Mouse (Mus musculus) embryo, embryonic 9.5 days (tissue): ENCODE results near the gene Taf15.
"Not testable (repeated sequence)": the region's sequence is repeated elsewhere in the genome, so short reads cannot be mapped to it uniquely, and the experiment has no call there.

Experiments used
- DNase-seq: peaks from one replicate; pipeline ENCODE4 v3.0.0-alpha.2; 2017; ENCODE audit errors: extremely low spot score

Gene Taf15

DNA sequence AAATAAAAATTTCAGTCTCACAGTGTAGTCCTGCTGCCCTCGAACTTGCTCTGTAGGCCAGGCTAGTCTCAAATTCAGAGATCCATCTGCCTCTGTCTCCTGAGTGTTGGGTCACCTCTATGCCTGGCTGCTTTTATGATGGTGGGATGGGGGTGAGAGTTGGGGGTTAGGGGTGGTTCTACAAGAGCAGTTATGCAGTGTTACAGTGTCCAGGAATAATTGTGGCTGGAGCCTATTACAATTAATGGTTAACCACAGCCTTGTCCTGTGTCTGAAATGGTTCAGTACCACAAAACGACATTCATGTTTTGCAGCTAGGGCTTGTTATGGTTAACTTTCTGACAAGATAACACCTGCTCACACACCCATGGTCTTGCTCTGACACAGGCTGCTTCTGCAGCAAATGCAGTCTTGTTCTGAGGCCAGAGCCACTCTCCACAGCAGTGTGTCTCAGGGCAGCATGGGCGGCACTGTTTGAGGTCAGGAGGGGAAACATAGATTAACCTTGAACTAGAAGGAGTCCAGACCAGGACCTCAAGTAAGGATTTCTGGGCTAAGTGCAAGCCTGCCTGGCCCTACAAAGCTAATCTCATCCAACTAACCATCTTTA is 65.9 kb downstream of the Taf15 start:
- no peak for DNase-seq

DNA sequence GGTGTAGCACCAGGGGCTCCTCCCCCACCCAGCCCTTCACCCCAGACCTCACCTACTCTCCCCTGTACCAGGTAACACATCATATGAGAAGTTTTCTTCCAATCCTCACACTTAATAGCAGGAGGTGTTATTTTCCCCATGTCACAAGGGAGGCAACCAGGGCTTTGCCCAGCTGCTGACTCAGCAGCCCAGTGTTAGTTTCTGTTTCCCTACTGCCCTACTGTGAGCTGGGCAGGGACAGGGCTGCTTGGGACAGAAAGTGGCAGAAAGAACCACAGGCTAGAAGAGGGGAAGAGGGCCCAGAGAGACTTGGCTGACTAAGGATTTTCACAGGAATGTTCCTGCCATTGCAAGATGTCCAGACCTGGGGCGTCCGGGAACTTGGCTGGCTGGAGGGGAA is 68.0 kb downstream of the Taf15 start:
- DNase-seq: no peak

DNA sequence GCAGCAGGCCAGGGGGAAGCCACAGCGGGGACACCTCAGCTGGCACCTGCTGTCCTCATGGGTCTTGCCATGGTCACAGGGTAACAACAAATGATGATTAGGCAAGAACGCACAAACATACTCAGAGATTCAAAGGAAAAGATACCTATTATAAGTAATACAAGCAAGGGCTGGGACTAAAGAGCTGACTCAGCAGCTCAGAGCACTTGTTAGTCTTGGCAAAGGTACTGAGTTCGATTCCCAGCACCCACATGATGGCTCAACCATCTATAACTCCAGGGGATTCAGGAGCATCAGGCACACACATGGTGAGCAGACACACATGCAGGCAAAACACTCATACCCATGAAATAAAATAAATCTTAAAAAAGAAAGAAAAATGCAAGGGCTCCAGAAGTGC is 68.5 kb downstream of the Taf15 start:
- no peak for DNase-seq

DNA sequence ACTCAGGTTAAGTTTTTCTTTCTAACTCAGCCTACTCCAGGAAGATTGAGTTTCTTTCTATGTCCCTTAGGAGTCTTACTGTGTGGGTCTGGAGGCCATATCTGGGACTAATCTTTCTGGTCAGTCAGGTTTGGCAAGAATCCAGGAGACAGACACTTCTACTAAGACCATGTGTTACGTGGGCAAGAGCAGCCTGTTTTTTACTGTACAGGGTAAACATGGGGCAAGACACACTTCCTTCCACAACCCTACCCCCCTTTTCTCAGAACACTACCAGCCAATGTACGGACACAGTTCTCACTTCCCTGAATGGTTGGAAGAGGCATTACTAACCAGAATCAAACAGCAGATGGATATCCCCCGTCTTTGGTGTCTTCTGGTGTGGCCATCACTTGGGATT is 71.3 kb downstream of the Taf15 start:
- DNase-seq: no peak

DNA sequence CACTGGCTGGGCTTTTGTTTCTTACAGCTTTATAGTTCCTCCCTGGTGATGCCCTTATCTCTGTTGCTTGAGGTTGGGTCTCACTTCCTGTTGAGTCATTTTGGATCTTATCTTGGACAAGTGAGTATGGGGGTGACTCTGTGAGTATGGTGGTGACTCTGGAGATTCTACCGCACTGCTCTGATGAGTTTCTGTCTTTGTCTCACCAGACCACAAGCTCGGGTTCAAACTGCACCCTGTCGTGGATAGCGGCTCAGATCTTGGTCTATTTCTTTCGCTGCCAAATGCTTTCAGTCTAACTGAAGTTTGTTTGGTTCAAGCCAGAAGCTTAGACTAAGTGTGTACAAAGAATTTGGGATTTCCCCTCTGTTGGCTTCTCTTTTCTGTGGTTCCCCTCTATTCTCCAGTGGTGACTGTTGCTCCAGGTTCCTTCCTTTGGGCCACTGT is 77.3 kb downstream of the Taf15 start:
- DNase-seq: no peak

DNA sequence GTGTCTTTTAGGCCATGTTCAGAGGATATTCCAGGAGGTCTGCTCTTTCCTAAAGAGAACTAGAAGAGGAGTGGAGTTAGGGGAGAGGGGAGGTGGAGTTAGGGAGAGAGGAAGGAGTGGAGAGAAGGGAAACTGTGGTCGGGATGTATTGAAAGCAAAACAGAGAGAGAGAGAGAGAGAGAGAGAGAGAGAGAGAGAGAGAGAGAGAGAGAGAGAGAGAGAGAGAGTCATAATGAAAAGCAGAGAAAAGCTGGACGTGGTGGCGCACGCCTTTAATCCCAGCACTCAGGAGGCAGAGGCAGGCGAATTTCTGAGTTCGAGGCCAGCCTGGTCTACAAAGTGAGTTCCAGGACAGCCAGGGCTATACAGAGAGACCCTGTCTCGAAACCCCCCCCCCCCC is 78.2 kb downstream of the Taf15 start:
- not testable (repeated sequence) for DNase-seq

DNA sequence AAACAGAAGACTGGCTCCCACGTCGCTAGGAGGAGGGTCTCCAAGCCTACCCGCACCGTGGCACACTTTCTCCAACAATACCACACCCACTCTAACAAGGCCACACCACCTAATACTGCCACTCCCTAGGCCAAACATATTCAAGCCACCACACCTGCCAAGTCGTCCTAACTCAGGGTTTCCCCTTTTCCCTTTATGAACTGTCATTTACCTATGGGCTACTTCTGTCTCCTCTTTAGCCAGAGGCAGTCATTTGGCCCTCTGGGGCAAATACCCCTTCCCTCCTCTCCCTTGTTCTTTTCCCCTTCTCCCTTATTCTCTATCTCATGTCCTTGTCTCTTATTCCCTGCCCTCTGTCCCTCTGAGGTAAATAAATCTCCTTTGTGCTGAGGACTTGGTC is 78.8 kb downstream of the Taf15 start:
- no peak for DNase-seq
